Mouse (Mus musculus) frontal cortex, postnatal 36 days (tissue): ENCODE results near the gene Pfkfb4.

Experiments
- DNase-seq, 2 experiments: peaks; one replicate each; pipeline ENCODE4 v3.0.0; 2022; ENCODE audit warnings: low spot score in 2 of 2

Pfkfb4 gene

DNA sequence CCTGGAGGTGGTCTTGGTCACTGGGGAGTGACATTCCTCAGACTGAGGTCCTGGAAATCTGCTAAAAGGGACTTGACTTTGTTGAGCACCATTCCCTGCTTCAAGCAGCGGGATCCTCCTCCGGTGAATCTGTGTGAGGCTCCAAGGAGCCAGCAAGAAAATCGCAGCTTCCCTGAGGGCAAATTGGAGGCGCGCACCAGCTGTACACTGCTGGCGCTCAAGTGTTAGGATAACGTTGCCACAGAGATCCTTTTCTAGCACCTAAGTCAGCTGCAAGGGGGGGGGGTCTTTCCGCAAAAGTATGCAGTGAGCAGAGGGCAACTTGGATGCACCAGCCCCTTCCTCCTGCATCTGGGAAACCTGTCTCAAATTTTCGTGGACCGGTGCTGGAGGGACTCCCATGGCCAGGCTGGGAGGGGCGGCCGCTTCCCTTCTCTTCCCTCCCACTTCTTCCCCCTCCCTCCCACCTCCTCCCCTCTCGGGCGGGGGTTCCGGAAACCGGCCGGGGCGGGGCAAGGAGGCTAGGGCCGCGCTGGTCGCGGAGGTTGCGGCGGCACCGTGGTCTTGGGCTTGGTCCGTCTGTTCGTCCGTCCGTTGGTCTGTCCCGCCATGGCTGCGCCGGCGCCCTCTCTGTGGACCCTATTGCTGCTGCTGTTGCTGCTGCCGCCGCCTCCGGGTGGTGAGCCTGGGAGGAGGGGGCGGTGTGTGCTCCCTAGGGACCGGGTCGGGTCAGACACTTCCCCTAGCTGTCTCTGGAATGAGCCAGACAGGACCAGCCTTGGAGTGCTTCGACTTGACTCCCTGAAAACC, 46.7 kb downstream of the Pfkfb4 start, which contains the start of gene Shisa5:
Gene Shisa5, plus strand, starts transcription at position 480 of the 810 bp plus-strand sequence.
- DNase-seq: no peak

GRCm38 (mm10) chr9:109038901-109039364, 47.4 kb downstream of the Pfkfb4 start:
- DNase-seq: no peak

DNA sequence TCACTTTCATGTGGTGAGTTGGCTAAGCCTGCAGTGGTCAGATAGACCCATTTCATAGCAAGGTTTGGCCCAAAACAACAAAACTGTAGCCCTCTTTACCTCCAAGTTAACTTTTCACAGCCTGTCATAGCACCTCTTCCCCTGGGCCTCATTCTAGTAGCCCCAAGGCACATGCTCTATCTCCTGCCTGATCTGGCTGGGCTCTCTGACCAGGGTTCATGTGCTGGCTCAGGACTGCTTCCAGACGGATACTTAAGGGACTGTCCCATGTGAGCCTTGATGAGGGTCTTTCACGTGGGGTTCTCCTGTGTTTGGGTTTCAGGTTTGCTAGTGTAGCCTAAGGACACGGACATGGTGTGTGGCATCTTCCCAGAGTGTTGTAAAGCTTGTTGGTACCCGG, 48.1 kb downstream of the Pfkfb4 start:
- no peak for DNase-seq

DNA sequence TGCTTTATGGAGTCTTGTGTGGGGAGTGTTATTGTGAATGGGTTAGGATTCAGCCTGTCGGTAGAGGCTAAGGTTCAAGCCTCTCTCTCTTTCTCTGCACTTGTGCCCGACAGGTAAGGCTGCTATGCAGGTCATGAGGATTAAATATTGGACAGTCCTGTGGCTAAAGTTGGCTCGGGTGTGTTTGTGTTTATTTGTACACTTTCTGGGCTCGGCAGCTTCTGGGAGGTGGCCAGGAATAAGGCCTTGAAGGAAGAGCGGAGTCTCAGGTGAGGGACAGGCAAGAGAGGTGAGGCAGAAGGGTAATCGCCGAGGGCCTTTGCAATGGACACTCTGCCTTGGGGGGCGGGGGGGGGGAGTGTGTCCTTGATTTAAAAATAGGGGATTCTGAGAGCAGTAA, 48.6 kb downstream of the Pfkfb4 start:
- no peak for DNase-seq

DNA sequence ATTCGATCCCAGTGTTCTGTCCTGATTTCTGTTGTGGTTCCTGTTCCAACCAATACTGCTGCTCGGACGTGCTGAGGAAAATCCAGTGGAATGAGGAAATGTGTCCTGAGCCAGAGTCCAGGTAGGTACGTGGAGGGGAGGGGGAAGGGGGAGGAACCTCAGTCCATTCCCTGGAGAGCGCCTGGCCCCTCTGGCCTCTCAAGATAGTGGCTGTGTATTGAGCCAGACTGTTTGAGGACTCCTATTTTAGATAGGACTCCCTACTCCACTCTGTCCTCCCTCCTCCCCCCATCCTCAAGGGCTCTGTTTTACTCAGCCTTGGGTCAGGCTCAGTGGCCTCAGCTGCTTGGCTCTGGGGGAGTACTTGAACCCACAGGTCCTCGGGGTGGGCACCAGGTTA, 49.3 kb downstream of the Pfkfb4 start:
- no peak for DNase-seq

GRCm38 (mm10) chr9:109041351-109041750, 49.8 kb downstream of the Pfkfb4 start:
- DNase-seq: no peak

DNA sequence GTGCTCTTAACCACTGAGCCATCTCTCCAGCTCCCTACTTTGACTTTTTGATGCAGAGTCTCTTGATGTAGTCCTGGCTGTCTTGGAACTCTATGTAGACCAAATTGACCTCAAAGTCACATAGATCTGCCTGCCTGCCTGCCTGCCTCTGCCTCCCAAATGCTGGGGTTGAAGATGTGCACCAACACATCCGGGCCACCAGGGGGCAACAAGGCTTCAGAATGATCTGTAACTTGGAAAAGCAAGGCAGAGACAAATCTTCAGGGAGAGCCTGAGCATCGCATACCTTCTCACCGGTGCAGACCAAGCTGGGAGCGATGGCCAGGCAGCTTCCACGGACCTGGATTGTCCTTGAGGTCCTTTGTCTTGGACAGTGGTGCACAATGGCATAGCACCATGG, 54.7 kb downstream of the Pfkfb4 start:
- peak in 1 of 2 experiments; percentile 16 for DNase-seq

- no peak for DNase-seq
These were observed 57.7 kb downstream of the Pfkfb4 start for GRCm38 (mm10) chr9:109049316-109049715.

DNA sequence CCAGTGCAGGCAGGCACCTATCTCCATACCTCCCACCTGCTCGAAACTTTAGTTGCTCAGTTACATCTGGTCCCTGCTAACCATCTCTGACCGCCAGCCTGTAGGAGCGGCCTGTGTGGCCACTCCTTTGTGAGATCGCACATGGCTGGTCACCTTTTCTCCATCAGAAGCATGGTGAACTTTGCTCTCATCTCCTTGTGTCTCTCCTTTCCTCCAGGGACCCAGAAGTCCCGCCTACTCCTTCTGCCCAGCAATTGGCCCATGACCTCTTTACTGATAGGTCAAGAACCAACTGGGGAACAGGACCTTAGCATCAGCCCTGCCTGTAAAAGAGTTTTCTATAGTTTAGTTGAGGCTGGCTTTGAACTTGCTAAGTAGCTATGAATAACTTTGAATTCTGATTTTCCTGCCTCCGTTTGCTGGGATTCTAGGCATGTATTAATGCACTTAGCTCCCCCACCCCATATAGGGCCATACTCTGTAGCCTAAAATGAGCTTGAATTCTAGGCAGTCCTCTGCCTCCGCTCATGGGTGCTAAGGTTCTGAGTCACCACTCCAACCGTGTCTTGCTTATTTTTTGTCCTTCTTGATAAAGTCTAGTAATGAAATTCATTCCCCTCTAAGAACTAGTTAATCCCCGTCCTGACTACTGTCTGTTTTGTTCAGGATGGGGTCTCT, 58.6 kb downstream of the Pfkfb4 start:
- no peak for DNase-seq

DNA sequence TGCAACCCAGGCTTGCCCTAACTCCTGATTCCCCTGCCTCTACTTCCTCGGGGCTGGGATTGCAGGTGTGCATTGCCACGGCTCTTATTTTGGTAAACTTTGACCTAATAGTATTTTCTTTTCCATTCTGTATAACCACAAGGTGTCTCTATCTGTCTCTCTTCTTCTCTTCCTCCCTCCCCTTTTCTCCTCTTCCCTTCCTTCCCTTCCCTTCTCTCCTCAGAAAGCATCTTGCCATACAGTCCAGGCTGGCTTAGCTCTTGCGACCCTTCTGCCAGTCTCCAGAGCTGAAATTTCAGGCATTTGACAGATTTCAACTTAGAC, 59.1 kb downstream of the Pfkfb4 start:
- DNase-seq: no peak

- DNase-seq: no peak
These were observed 59.5 kb downstream of the Pfkfb4 start for GRCm38 (mm10) chr9:109051011-109051501.

DNA sequence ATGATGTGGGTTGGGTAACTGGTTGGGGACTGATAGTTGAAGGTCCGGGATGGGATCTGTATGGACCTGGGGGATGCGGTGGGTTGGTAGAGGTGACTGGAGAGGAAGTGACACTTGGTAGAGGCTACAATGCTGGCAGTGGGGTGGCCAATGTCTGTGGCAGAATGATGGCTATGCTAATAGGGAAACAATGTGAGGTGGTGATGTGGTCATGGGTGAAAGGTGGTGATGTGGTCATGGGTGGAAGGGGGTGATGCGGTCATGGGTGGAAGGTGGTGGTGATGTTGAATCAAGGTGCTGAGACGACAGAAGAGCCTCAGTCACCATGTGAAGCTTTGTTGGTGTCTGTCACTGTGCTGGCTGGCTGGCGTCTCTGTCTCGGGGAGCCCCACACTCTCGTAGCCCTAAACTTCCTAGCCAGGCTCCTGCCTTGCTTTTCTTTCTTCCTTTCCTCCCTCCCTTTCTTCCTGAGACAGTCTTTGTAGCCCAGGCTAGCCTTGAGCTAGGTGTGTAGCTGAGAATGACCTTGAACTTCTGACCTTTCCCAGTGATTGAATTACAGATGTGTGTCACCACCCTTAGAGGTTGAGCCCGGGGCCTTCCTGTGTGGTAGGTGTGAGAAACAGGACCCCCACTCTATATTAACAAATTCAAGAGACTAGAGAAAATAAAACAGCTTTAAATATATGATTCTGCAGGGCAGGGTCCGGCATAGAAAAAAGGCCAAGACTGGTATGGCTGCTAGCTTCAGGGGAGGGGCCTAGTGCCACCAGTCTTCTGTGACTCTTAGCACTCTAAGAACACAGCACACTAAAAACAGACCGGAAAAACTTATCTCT, 60.3 kb downstream of the Pfkfb4 start:
- no peak for DNase-seq

- DNase-seq: no peak
These were observed 61.1 kb downstream of the Pfkfb4 start for GRCm38 (mm10) chr9:109052490-109053260.

DNA sequence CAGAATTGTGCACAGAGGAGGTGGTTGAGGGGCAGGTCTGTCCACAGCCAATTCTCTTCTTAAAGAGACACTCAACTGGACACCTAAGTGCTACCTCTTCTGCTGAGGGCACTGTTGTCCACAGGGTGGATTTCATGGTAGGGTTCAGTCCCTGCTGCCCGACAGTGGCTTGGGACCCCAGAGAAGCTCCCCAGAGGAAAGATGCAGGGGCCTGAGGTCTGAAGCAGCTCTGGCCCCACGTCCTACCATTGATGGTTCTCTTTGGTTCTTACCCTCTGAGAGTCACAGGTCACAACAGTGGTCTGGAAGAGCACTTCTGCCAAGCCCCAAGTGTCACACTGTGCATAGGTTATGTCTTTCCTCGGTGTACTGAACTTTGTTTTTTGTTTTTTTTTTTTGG, 61.8 kb downstream of the Pfkfb4 start:
- no peak for DNase-seq

DNA sequence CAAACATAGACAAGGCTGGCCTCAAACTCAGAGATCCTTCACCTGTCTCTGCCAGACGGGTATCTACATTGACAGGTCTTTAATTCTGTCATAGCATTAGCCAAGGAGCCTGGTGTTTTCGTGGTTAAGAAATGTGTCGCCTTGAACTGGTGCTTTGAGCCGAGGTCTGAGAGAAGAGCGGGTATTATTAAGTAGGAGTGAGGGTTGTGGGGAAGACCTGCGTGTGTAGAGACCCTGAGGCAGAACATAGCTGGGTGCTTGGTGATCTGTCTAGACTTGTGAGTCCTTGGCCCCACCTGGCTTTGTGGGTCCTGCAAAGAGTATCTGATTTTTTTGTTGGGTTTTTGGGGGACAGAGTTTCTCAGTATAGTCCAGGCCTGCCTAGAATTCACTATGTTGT, 62.3 kb downstream of the Pfkfb4 start:
- no peak for DNase-seq

DNA sequence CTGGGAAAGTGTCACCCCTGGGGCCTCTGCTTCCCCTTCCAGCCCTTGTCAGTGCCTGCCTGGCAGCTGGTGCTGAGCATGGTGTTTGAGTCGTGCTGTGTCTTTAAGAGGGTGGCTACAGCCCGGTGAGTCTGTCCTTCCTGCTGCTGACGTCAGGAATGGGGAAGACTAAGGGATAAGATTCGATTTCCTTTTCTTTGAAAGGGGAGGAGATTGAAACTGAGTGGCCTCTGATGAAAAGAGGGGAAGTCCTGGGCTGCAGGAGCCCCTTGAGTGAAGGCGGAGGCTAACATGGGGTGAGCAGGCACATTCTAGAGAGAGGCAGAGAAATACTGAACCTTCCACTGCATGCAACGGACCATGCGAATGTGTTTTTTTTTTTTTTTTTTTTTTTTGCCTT, 63.1 kb downstream of the Pfkfb4 start:
- DNase-seq: peak; percentile 75 to 86

DNA sequence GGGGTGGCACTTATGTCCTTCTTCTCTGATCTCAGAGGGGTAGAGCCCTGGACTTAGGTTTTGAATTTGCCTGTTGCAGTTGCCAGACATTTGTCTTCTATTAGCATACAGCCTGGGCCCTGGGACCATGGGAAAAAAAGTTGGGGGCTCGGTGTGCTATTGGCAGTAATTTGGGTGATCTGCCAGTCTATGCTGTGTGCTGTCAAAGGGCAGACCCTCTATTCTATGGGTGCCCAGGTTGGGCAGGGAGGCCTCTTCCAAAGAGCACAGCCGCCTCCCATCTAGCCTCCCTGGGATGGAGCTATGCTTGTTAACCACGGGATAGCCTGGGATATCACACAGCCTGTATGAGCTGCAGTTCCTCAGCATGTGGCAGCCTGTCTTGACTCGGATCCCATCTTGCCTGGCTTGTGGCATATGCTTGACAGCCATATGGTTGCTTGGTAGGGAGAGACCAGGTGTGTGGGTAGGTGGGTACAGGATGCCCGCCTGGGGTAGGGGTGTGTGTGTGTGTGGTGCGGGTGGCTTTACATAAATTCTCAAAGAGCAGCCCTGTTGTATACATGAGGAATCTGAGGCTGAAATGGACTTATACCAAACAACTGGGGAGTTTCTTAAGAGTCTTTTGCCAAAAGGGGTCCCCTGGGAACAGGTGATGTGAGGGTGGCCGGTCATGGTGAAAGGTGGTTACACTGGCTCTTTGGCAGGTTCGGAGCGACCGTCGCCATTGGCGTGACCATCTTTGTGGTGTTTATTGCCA, 63.9 kb downstream of the Pfkfb4 start:
- peak; percentile 21 to 33 for DNase-seq

- no peak for DNase-seq
These were observed 64.6 kb downstream of the Pfkfb4 start for GRCm38 (mm10) chr9:109056081-109056690.

GRCm38 (mm10) chr9:109056916-109057315, 65.3 kb downstream of the Pfkfb4 start:
- no peak for DNase-seq

DNA sequence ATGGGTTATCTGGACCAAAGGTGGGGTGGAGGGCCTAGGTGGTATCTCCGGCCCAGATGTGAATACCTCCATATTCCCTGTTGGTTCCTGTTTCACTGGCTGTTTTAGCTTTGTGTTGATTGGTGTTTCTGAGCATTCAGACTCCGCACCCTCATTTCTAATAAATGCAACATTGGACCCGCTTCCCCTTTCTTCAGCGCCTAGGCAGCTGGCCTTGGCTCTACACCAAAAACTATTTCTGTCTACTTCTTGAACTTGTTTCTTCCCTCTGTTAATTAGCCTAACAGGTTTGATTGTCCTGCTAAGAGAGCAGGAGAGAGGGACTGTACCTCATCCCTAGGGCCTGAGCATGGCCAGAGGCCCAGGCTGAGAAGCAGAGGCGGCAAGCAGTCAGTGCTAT, 66.0 kb downstream of the Pfkfb4 start:
- no peak for DNase-seq
